Mouse (Mus musculus) stomach, postnatal 0 days (tissue): ENCODE measurements around the gene Srsf1.

Experiments used
- CTCF ChIP-seq: IDR thresholded peaks from 2 replicates; pipeline ENCODE4 v1.5.1; 2016; ENCODE audit warnings: antibody characterized with exemption, low read depth, mild to moderate bottlenecking, moderate library complexity
- EP300 ChIP-seq: optimal IDR thresholded peaks from 2 replicates; pipeline ENCODE3; 2016; ENCODE audit warnings: antibody characterized with exemption

- TF ChIP-seq CTCF (no peak), EP300 (no peak)
Observed at GRCm38 (mm10) chr11:88086737-88087627, 39.8 kb downstream of the Srsf1 start.
